Mouse (Mus musculus): Measurements from ENCODE around the gene Arhgdig. TPM values are rescaled to one million over a fixed set of nuclear protein-coding genes. Genes with fewer than 3 reads are reported as not detected.

Gene Arhgdig
- polyA plus RNA-seq, 1 experiment: 12.6 TPM

DNA sequence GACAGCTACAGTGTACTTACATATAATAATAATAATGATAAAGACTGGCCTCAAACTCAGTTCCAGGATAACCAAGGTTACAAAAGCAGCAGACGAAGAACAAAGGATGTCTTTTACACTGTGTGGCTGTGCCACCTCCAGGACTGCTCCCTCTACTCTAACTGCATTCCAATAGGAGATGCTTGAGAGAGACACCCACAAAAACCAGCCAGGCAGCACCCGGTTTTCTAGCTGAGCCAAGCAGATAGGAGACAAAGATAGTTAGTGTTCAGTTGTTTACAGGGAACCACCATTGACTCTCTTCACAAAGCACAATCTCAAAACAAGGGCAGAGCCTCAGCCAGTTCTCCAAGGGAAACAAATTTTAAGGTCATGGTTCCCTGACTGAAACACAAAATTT is 32.0 kb upstream of the Arhgdig start:
- H3K79me2 ChIP-seq (ENCODE audit: control insufficient read depth, insufficient read depth): peaks cover 3% of the 10 kb centered on the region
- H3K27me3 ChIP-seq (ENCODE audit: control insufficient read depth, insufficient read depth, insufficient read length): no peaks in the 10 kb centered on the region
- H3K36me3 ChIP-seq (ENCODE audit: control insufficient read depth, insufficient read depth): no peaks in the 10 kb centered on the region
- no peak overlapping the region for H3K4me2 ChIP-seq (ENCODE audit: low read depth)
- H3ac ChIP-seq (ENCODE audit: control insufficient read depth, insufficient read length): no peak overlapping the region
- H3K4me3 ChIP-seq: no peak overlapping the region
- TF ChIP-seq SRF (IDR thresholded peaks at IDR 0.05; ENCODE audit: control insufficient read depth, insufficient read length, low read depth) (no peak), MYOD1 (IDR thresholded peaks at IDR 0.05; ENCODE audit: control insufficient read depth in 1 of 3, insufficient read length in 2 of 3, low read depth in 2 of 3) (no peak), E2F4 (IDR thresholded peaks at IDR 0.05; ENCODE audit: insufficient read depth) (no peak), MAX (IDR thresholded peaks at IDR 0.05; ENCODE audit: low read depth) (no peak), REST (IDR thresholded peaks at IDR 0.05; ENCODE audit: insufficient read depth, insufficient read length) (no peak), TCF3 (IDR thresholded peaks at IDR 0.05; ENCODE audit: insufficient read length, low read depth) (no peak), POLR2AphosphoS2 (IDR thresholded peaks at IDR 0.05; ENCODE audit: insufficient read length, low read depth) (no peak), USF1 (IDR thresholded peaks at IDR 0.05; ENCODE audit: low read depth) (no peak), CEBPB (IDR thresholded peaks at IDR 0.05; ENCODE audit: insufficient read depth, poor library complexity, severe bottlenecking) (no peak), TCF12 (IDR thresholded peaks at IDR 0.05; ENCODE audit: insufficient read depth, poor library complexity, severe bottlenecking) (no peak), POLR2A (IDR thresholded peaks at IDR 0.05; ENCODE audit: insufficient read length, low read depth) (no peak), MYOG (IDR thresholded peaks at IDR 0.05; ENCODE audit: control insufficient read depth in 1 of 3, insufficient read depth in 1 of 3, insufficient read length in 2 of 3, low read depth in 2 of 3) (no peak)

DNA sequence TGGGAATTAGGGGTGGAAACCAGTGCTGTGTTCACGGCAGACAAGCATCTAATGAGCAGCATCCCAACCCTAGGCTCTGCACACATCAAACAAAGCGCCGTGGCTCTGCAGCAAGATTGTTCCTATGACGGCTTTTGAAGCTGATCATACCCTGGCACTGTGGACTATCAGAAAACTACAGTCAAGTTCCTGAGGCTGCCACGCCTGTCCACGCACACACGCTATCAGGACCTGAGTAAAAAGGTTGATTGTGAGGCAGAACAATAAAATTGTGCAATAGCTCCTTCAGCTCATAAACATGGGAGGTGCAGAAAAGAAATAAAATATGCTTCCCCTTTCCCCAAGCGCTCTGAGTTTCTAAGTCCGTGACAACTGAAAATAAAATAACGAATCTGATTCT is 30.1 kb upstream of the Arhgdig start:
- no peaks in the 10 kb centered on the region for H3K27me3 ChIP-seq (ENCODE audit: control insufficient read depth, insufficient read depth, insufficient read length)
- TF ChIP-seq MYOG (IDR thresholded peaks at IDR 0.05; ENCODE audit: control insufficient read depth in 1 of 3, insufficient read depth in 1 of 3, insufficient read length in 2 of 3, low read depth in 2 of 3) (no peak), E2F4 (IDR thresholded peaks at IDR 0.05; ENCODE audit: insufficient read depth) (no peak), TCF12 (IDR thresholded peaks at IDR 0.05; ENCODE audit: insufficient read depth, poor library complexity, severe bottlenecking) (no peak), SRF (IDR thresholded peaks at IDR 0.05; ENCODE audit: control insufficient read depth, insufficient read length, low read depth) (no peak), CEBPB (IDR thresholded peaks at IDR 0.05; ENCODE audit: insufficient read depth, poor library complexity, severe bottlenecking) (no peak), USF1 (IDR thresholded peaks at IDR 0.05; ENCODE audit: low read depth) (no peak), REST (IDR thresholded peaks at IDR 0.05; ENCODE audit: insufficient read depth, insufficient read length) (no peak), TCF3 (IDR thresholded peaks at IDR 0.05; ENCODE audit: insufficient read length, low read depth) (no peak), POLR2AphosphoS2 (IDR thresholded peaks at IDR 0.05; ENCODE audit: insufficient read length, low read depth) (no peak), POLR2A (IDR thresholded peaks at IDR 0.05; ENCODE audit: insufficient read length, low read depth) (no peak), MAX (IDR thresholded peaks at IDR 0.05; ENCODE audit: low read depth) (no peak)

DNA sequence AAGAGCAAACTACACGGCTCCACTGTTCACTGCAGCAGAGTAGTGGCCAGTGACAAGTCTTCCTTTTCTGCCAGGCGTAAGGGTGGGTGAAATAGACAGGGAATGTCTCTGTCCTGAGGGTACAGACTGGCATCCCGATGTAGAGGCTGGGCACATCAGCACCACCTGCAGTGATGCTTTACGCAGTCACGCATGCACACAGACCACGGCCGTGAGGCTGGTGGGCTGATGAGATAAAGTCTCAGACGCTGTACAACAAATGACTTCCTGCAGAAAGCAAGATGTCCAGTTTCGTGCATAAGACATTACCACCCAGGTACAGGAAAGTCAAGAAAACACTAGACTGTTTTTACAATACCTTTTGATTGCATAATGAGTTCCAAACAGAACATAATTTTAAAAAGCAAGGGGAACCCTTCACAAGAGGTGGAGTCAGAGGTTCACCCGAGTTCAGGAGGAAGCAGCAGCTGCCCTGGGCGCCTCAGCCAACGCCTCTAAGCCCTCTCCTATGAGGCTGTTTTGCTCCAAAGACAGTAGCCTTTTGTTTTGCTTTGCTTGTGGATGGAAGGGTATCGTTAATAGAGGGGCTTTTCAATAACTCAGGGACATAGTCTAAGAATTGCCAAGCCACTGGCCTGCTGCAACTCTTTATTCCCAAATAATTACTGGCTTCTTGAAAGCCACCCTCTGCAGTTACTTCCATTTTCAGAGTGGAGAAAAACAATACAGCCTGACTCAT is 27.7 kb upstream of the Arhgdig start:
- no peaks in the 10 kb centered on the region for H3K27me3 ChIP-seq (ENCODE audit: control insufficient read depth, insufficient read depth, insufficient read length)
- peak overlapping the region; percentile 68 for H3K4me2 ChIP-seq (ENCODE audit: low read depth)
- no peaks in the 10 kb centered on the region for H3K36me3 ChIP-seq (ENCODE audit: control insufficient read depth, insufficient read depth)
- no peak overlapping the region for H3K4me3 ChIP-seq
- H3ac ChIP-seq (ENCODE audit: control insufficient read depth, insufficient read length): no peak overlapping the region
- peak in 2 of 3 experiments; percentile 16 to 46 for TF ChIP-seq MYOD1 (IDR thresholded peaks at IDR 0.05; ENCODE audit: control insufficient read depth in 1 of 3, insufficient read length in 2 of 3, low read depth in 2 of 3)
- TF ChIP-seq MAX (IDR thresholded peaks at IDR 0.05; ENCODE audit: low read depth): no peak
- no peaks in the 10 kb centered on the region for H3K79me2 ChIP-seq (ENCODE audit: control insufficient read depth, insufficient read depth)

More for the DNA sequence above, 30.1 kb upstream of the Arhgdig start:
- Histone ChIP-seq H3K36me3 (ENCODE audit: control insufficient read depth, insufficient read depth) (no peaks in the 10 kb centered on the region), H3K4me2 (ENCODE audit: low read depth) (no peak overlapping the region), H3K4me3 (no peak overlapping the region), H3K79me2 (ENCODE audit: control insufficient read depth, insufficient read depth) (peaks cover 3% of the 10 kb centered on the region), H3ac (ENCODE audit: control insufficient read depth, insufficient read length) (no peak overlapping the region)

DNA sequence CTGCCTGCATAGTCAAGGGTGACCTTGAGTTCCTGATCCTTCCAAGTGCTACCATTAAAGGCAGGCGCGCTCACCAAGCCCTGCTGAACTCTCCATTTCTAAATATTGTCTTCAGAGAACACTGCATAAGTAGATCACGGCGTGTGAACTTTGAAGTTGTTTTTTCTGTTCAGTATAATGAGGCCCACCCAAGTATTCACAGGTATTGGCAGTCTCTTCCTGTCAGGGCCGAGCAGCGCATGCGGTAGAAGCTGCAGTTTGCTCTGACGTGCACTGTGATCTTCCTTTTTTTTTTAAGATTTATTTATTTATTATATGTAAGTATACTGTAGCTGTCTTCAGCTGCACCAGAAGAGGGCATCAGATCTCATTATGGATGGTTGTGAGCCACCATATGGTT is 26.8 kb upstream of the Arhgdig start:
- no peaks in the 10 kb centered on the region for H3K79me2 ChIP-seq (ENCODE audit: control insufficient read depth, insufficient read depth)
- TF ChIP-seq TCF3 (IDR thresholded peaks at IDR 0.05; ENCODE audit: insufficient read length, low read depth) (no peak), MYOG (IDR thresholded peaks at IDR 0.05; ENCODE audit: control insufficient read depth in 1 of 3, insufficient read depth in 1 of 3, insufficient read length in 2 of 3, low read depth in 2 of 3) (no peak), MYOD1 (IDR thresholded peaks at IDR 0.05; ENCODE audit: control insufficient read depth in 1 of 3, insufficient read length in 2 of 3, low read depth in 2 of 3) (no peak), USF1 (IDR thresholded peaks at IDR 0.05; ENCODE audit: low read depth) (no peak), CEBPB (IDR thresholded peaks at IDR 0.05; ENCODE audit: insufficient read depth, poor library complexity, severe bottlenecking) (no peak), TCF12 (IDR thresholded peaks at IDR 0.05; ENCODE audit: insufficient read depth, poor library complexity, severe bottlenecking) (no peak), SRF (IDR thresholded peaks at IDR 0.05; ENCODE audit: control insufficient read depth, insufficient read length, low read depth) (no peak), POLR2AphosphoS2 (IDR thresholded peaks at IDR 0.05; ENCODE audit: insufficient read length, low read depth) (no peak), MAX (IDR thresholded peaks at IDR 0.05; ENCODE audit: low read depth) (no peak), REST (IDR thresholded peaks at IDR 0.05; ENCODE audit: insufficient read depth, insufficient read length) (no peak), POLR2A (IDR thresholded peaks at IDR 0.05; ENCODE audit: insufficient read length, low read depth) (no peak), E2F4 (IDR thresholded peaks at IDR 0.05; ENCODE audit: insufficient read depth) (no peak)
- no peak overlapping the region for H3K4me3 ChIP-seq
- no peaks in the 10 kb centered on the region for H3K27me3 ChIP-seq (ENCODE audit: control insufficient read depth, insufficient read depth, insufficient read length)
- H3K4me2 ChIP-seq (ENCODE audit: low read depth): no peak overlapping the region
- no peaks in the 10 kb centered on the region for H3K36me3 ChIP-seq (ENCODE audit: control insufficient read depth, insufficient read depth)
- no peak overlapping the region for H3ac ChIP-seq (ENCODE audit: control insufficient read depth, insufficient read length)

DNA sequence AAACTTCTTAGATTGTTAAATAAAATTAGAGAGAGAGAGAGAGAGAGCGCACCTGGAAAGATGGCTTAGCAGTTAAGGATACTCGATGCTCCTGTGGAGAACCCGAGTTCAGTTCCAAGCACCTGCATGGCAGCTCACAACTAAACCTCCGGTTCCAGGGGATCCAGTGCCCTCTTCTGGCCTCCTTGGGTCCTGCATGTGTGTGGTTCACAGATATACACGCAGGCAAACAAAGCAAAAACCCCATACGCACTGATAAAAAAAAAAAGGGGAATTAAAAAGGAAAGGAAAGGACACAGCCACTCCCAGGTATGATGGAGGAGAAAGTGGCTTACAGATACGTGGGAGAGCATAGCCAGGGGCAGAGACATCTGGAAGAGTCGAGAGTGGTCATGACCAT is 25.3 kb upstream of the Arhgdig start:
- no peaks in the 10 kb centered on the region for H3K36me3 ChIP-seq (ENCODE audit: control insufficient read depth, insufficient read depth)
- TF ChIP-seq TCF3 (IDR thresholded peaks at IDR 0.05; ENCODE audit: insufficient read length, low read depth): no peak
- no peak for TF ChIP-seq MYOG (IDR thresholded peaks at IDR 0.05; ENCODE audit: control insufficient read depth in 1 of 3, insufficient read depth in 1 of 3, insufficient read length in 2 of 3, low read depth in 2 of 3)
- no peak for TF ChIP-seq POLR2AphosphoS2 (IDR thresholded peaks at IDR 0.05; ENCODE audit: insufficient read length, low read depth)
- TF ChIP-seq USF1 (IDR thresholded peaks at IDR 0.05; ENCODE audit: low read depth): no peak
- no peak overlapping the region for H3ac ChIP-seq (ENCODE audit: control insufficient read depth, insufficient read length)
- no peaks in the 10 kb centered on the region for H3K27me3 ChIP-seq (ENCODE audit: control insufficient read depth, insufficient read depth, insufficient read length)
- H3K4me2 ChIP-seq (ENCODE audit: low read depth): no peak overlapping the region
- no peak overlapping the region for H3K4me3 ChIP-seq
- no peaks in the 10 kb centered on the region for H3K79me2 ChIP-seq (ENCODE audit: control insufficient read depth, insufficient read depth)

Measured in myocyte (in vitro differentiated cells).